Mouse (Mus musculus): ENCODE measurements around the gene Scn2b. TPM values are rescaled to one million over a fixed set of nuclear protein-coding genes. Genes with fewer than 3 reads are reported as not detected.

Scn2b gene
- polyA plus RNA-seq, 1 experiment from 2014 or later, result 2.7 TPM

GRCm38 (mm10) chr9:45146267-45146597, 28.6 kb downstream of the Scn2b start:
- no peaks in the 10 kb centered on the region; the same call in 1 of the 2 replicates for H3K4me1 ChIP-seq (replicated peaks; ENCODE audit: control insufficient read depth, insufficient read depth, low read length)
- 0 out of 2 replicates have a peak, but pooled peaks have one; percentile 2 for ATAC-seq (ENCODE audit: low read depth)
- H3K9ac ChIP-seq (ENCODE audit: low read length), result no peak overlapping the region; the same call in 1 of the 2 replicates
- H3K4me3 ChIP-seq (ENCODE audit: low read length), result peak overlapping the region; percentile 34
- WGBS, result 2% methylated on average over 5 of the region's 5 CpGs
- no peaks in the 10 kb centered on the region for H3K9me3 ChIP-seq (ENCODE audit: control insufficient read depth, low read length)
- H3K4me2 ChIP-seq (ENCODE audit: low read depth, low read length), result peak overlapping the region; percentile 62
- peaks cover 42% of the 10 kb centered on the region for H3K27me3 ChIP-seq (ENCODE audit: control insufficient read depth, insufficient read depth, low read depth, low read length)
- no peak overlapping the region for H3K27ac ChIP-seq (ENCODE audit: low read length)
- H3K36me3 ChIP-seq (ENCODE audit: control insufficient read depth, insufficient read depth, low read length), result no peaks in the 10 kb centered on the region

GRCm38 (mm10) chr9:45150933-45151332, 33.4 kb downstream of the Scn2b start:
- no peak for ATAC-seq (ENCODE audit: low read depth)
- H3K4me1 ChIP-seq (replicated peaks; ENCODE audit: control insufficient read depth, insufficient read depth, low read length), result no peaks in the 10 kb centered on the region; the same call in 1 of the 2 replicates
- H3K27ac ChIP-seq (ENCODE audit: low read length), result no peak overlapping the region
- no peak overlapping the region for H3K4me2 ChIP-seq (ENCODE audit: low read depth, low read length)
- no peak overlapping the region for H3K9ac ChIP-seq (ENCODE audit: low read length)
- no peaks in the 10 kb centered on the region for H3K36me3 ChIP-seq (ENCODE audit: control insufficient read depth, insufficient read depth, low read length)
- no peak overlapping the region for H3K4me3 ChIP-seq (ENCODE audit: low read length)
- peaks cover 16% of the 10 kb centered on the region for H3K27me3 ChIP-seq (ENCODE audit: control insufficient read depth, insufficient read depth, low read depth, low read length)
- 30% methylated on average over 1 of the region's 1 CpGs for WGBS
- no peaks in the 10 kb centered on the region for H3K9me3 ChIP-seq (ENCODE audit: control insufficient read depth, low read length)

DNA sequence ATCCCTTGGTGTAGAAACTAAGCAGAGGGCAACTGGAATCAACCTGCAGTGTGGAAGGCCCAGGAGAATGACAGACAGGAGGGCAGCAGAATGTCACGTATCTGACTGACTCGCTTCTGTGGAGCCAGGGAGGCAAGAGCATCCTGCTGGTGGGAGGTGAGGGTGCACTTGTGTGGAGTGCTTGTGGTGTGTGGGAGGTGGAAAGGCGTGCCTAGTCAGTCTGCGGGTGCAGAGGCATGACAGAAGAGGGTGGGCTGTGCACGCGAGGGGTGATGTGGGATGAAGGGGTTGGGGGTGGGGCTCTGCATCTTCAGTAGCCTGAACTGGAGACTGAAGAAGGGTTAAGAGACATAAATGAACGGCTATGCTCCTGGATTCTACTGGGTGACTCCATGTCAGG, 35.8 kb downstream of the Scn2b start:
- no peaks in the 10 kb centered on the region for H3K4me1 ChIP-seq (replicated peaks; ENCODE audit: control insufficient read depth, insufficient read depth, low read length)
- no peaks in the 10 kb centered on the region for H3K27me3 ChIP-seq (ENCODE audit: control insufficient read depth, insufficient read depth, low read depth, low read length)
- H3K4me2 ChIP-seq (ENCODE audit: low read depth, low read length), result no peak overlapping the region
- 55% methylated on average over 7 of the region's 7 CpGs for WGBS
- no peak overlapping the region for H3K4me3 ChIP-seq (ENCODE audit: low read length)
- H3K9me3 ChIP-seq (ENCODE audit: control insufficient read depth, low read length), result no peaks in the 10 kb centered on the region
- no peak overlapping the region for H3K27ac ChIP-seq (ENCODE audit: low read length)
- no peaks in the 10 kb centered on the region for H3K36me3 ChIP-seq (ENCODE audit: control insufficient read depth, insufficient read depth, low read length)
- H3K9ac ChIP-seq (ENCODE audit: low read length), result no peak overlapping the region
- ATAC-seq (ENCODE audit: low read depth), result no peak

DNA sequence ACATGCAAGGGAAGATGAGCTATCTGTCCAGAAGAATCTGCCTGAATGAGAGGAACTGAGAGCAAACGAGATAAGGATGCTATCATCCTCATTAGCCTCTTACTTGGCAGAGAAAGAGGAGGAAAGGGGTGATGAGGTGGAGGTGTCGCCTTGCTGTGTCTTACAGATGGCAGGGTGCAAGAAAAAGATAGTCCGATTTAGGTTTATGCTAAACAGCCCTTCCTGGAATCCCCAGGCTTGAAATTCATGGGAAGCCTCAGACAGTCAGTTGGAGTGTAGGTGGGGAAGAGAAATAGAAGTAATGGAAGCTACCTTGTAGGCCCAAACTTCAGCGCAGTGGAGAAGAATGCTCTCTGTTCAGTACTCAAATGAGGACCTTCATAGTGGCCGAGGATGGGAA, 50.3 kb downstream of the Scn2b start:
- H3K36me3 ChIP-seq (ENCODE audit: control insufficient read depth, insufficient read depth, low read length), result no peaks in the 10 kb centered on the region
- no peak overlapping the region for H3K9ac ChIP-seq (ENCODE audit: low read length)
- WGBS, result 54% methylated on average over 5 of the region's 5 CpGs
- H3K27ac ChIP-seq (ENCODE audit: low read length), result no peak overlapping the region
- H3K4me2 ChIP-seq (ENCODE audit: low read depth, low read length), result no peak overlapping the region
- H3K27me3 ChIP-seq (ENCODE audit: control insufficient read depth, insufficient read depth, low read depth, low read length), result no peaks in the 10 kb centered on the region
- ATAC-seq (ENCODE audit: low read depth), result no peak
- H3K9me3 ChIP-seq (ENCODE audit: control insufficient read depth, low read length), result no peaks in the 10 kb centered on the region
- H3K4me1 ChIP-seq (replicated peaks; ENCODE audit: control insufficient read depth, insufficient read depth, low read length), result no peaks in the 10 kb centered on the region
- no peak overlapping the region for H3K4me3 ChIP-seq (ENCODE audit: low read length)

GRCm38 (mm10) chr9:45170150-45170549, 52.6 kb downstream of the Scn2b start:
- 83% methylated on average over 5 of the region's 5 CpGs for WGBS
- ATAC-seq (ENCODE audit: low read depth), result no peak
- H3K27me3 ChIP-seq (ENCODE audit: control insufficient read depth, insufficient read depth, low read depth, low read length), result no peaks in the 10 kb centered on the region
- H3K9me3 ChIP-seq (ENCODE audit: control insufficient read depth, low read length), result no peaks in the 10 kb centered on the region
- H3K4me1 ChIP-seq (replicated peaks; ENCODE audit: control insufficient read depth, insufficient read depth, low read length), result no peaks in the 10 kb centered on the region
- H3K4me2 ChIP-seq (ENCODE audit: low read depth, low read length), result no peak overlapping the region
- H3K27ac ChIP-seq (ENCODE audit: low read length), result no peak overlapping the region
- no peak overlapping the region for H3K9ac ChIP-seq (ENCODE audit: low read length)
- H3K4me3 ChIP-seq (ENCODE audit: low read length), result no peak overlapping the region
- no peaks in the 10 kb centered on the region for H3K36me3 ChIP-seq (ENCODE audit: control insufficient read depth, insufficient read depth, low read length)

- H3K4me3 ChIP-seq (ENCODE audit: low read length), result no peak overlapping the region
- no peaks in the 10 kb centered on the region for H3K27me3 ChIP-seq (ENCODE audit: control insufficient read depth, insufficient read depth, low read depth, low read length)
- no peak for ATAC-seq (ENCODE audit: low read depth)
- H3K9ac ChIP-seq (ENCODE audit: low read length), result no peak overlapping the region
- H3K36me3 ChIP-seq (ENCODE audit: control insufficient read depth, insufficient read depth, low read length), result no peaks in the 10 kb centered on the region
- 66% methylated on average over 1 of the region's 1 CpGs for WGBS
- H3K4me1 ChIP-seq (replicated peaks; ENCODE audit: control insufficient read depth, insufficient read depth, low read length), result no peaks in the 10 kb centered on the region
- no peaks in the 10 kb centered on the region for H3K9me3 ChIP-seq (ENCODE audit: control insufficient read depth, low read length)
- no peak overlapping the region for H3K4me2 ChIP-seq (ENCODE audit: low read depth, low read length)
- H3K27ac ChIP-seq (ENCODE audit: low read length), result no peak overlapping the region
Observed at GRCm38 (mm10) chr9:45171073-45171610, 53.6 kb downstream of the Scn2b start.

GRCm38 (mm10) chr9:45173475-45173874, 55.9 kb downstream of the Scn2b start:
- H3K4me2 ChIP-seq (ENCODE audit: low read depth, low read length), result no peak overlapping the region
- no peak overlapping the region for H3K27ac ChIP-seq (ENCODE audit: low read length)
- no peaks in the 10 kb centered on the region for H3K9me3 ChIP-seq (ENCODE audit: control insufficient read depth, low read length)
- 69% methylated on average over 3 of the region's 3 CpGs for WGBS
- ATAC-seq (ENCODE audit: low read depth), result no peak
- H3K4me3 ChIP-seq (ENCODE audit: low read length), result no peak overlapping the region
- H3K9ac ChIP-seq (ENCODE audit: low read length), result no peak overlapping the region
- no peaks in the 10 kb centered on the region for H3K4me1 ChIP-seq (replicated peaks; ENCODE audit: control insufficient read depth, insufficient read depth, low read length)
- H3K27me3 ChIP-seq (ENCODE audit: control insufficient read depth, insufficient read depth, low read depth, low read length), result no peaks in the 10 kb centered on the region
- H3K36me3 ChIP-seq (ENCODE audit: control insufficient read depth, insufficient read depth, low read length), result no peaks in the 10 kb centered on the region

- WGBS, result 78% methylated on average over 5 of the region's 5 CpGs
Observed at GRCm38 (mm10) chr9:45179282-45179681, 61.7 kb downstream of the Scn2b start.

More at GRCm38 (mm10) chr9:45179282-45179681, 61.7 kb downstream of the Scn2b start:
- no peak for ATAC-seq (ENCODE audit: low read depth)
- Histone ChIP-seq H3K36me3 (ENCODE audit: control insufficient read depth, insufficient read depth, low read length) (no peaks in the 10 kb centered on the region), H3K9me3 (ENCODE audit: control insufficient read depth, low read length) (no peaks in the 10 kb centered on the region), H3K27me3 (ENCODE audit: control insufficient read depth, insufficient read depth, low read depth, low read length) (no peaks in the 10 kb centered on the region), H3K27ac (ENCODE audit: low read length) (no peak overlapping the region), H3K9ac (ENCODE audit: low read length) (no peak overlapping the region), H3K4me1 (replicated peaks; ENCODE audit: control insufficient read depth, insufficient read depth, low read length) (no peaks in the 10 kb centered on the region), H3K4me2 (ENCODE audit: low read depth, low read length) (no peak overlapping the region), H3K4me3 (ENCODE audit: low read length) (no peak overlapping the region)

Data from lung, embryonic 16.5 days (tissue).